Mouse (Mus musculus): ENCODE measurements around the gene Smdt1.

GRCm38 (mm10) chr15:82372446-82372845 is 33.7 kb downstream of the Smdt1 start:
- TF ChIP-seq CTCF (IDR thresholded peaks at IDR 0.05; ENCODE audit: low read depth, low read length) (no peak), POLR2A (IDR thresholded peaks at IDR 0.05; ENCODE audit: borderline replicate concordance, low read depth, low read length) (no peak)

Data from bone marrow macrophage, adult 2 months (primary cell).